Mouse (Mus musculus) limb, embryonic 12.5 days (tissue): Measurements from ENCODE around the gene Hpn. TPM values are rescaled to one million over a fixed set of nuclear protein-coding genes. Genes with fewer than 3 reads are reported as not detected.

Source experiments
- ATAC-seq: fragments of 200-750 bp; cut with Nextera tagmentation; 2 replicates; pipeline ENCODE4 v1.8.0; 2017; ENCODE audit warnings: low read depth, moderate TSS enrichment; ENCODE audit not compliant: insufficient number of reproducible peaks, insufficient read depth, low FRiP score, low TSS enrichment
- H3K27ac ChIP-seq: fragments of 300-500 bp; sonication (generic); 2 replicates; pipeline ENCODE4 v1.5.1; 2016; ENCODE audit warnings: mild to moderate bottlenecking, moderate library complexity
- H3K27me3 ChIP-seq: fragments of 300-500 bp; sonication (generic); 2 replicates; pipeline ENCODE4 v1.6.1; 2016; ENCODE audit warnings: mild to moderate bottlenecking, moderate library complexity
- H3K36me3 ChIP-seq: fragments of 300-500 bp; sonication (generic); 2 replicates; pipeline ENCODE4 v1.6.1; 2016; ENCODE audit warnings: mild to moderate bottlenecking, moderate library complexity
- H3K4me1 ChIP-seq: fragments of 300-500 bp; sonication (generic); replicated peaks from 2 replicates; pipeline ENCODE4 v1.6.1; 2016
- H3K4me2 ChIP-seq: fragments of 300-500 bp; sonication (generic); 2 replicates; pipeline ENCODE4 v1.6.1; 2016; ENCODE audit warnings: mild to moderate bottlenecking, moderate library complexity
- H3K4me3 ChIP-seq: fragments of 300-500 bp; sonication (generic); replicated peaks from 2 replicates; pipeline ENCODE4 v1.5.1; 2016; ENCODE audit warnings: mild to moderate bottlenecking
- H3K9ac ChIP-seq: fragments of 300-500 bp; sonication (generic); replicated peaks from 2 replicates; pipeline ENCODE4 v1.6.1; 2016; ENCODE audit warnings: mild to moderate bottlenecking, moderate library complexity
- H3K9me3 ChIP-seq: fragments of 300-500 bp; sonication (generic); 2 replicates; pipeline ENCODE4 v1.6.1; 2016; ENCODE audit warnings: mild to moderate bottlenecking, moderate library complexity
- WGBS: fragments of 180-500 bp; shearing (Covaris S2); methylation state at CpG from one replicate; pipeline ENCODE4 v1.1.7; 2016; 5-methylcytosine and 5-hydroxymethylcytosine counted together
- polyA plus RNA-seq: library from polyadenylated mRNA; unstranded; fragments of >200 nt; fragmentation: Nextera tagmentation; extraction: Ambion mirVana; gene quantifications from 2 replicates; pipeline ENCODE4 v1.2.1, GENCODE M21; 2016

Hpn gene
- polyA plus RNA-seq, 1 experiment from 2014 or later, result 3.6 TPM

DNA sequence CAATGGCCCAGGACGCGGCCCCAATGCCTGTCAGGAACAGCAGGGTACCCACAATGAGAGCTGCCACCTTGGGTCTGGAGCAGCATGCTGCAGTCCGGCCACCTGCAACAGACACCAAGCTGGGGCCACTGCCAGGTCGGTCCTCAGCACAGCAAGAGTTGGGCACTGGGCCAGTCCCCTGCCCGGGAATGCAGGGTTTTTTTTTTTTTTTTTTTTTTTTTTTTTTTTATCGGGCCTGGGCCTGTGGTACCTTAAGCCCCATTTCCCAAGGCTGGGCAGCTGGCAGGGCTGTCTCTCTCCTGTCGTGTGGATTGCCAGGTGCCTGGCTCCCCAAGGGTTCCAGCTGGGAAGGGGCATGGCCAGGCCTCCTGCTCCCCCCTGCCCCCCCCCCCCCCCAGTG lies 6.0 kb downstream of the Hpn start:
- Histone ChIP-seq H3K27ac (no peak overlapping the region), H3K4me2 (no peak overlapping the region), H3K36me3 (no peaks in the 10 kb centered on the region), H3K9me3 (no peaks in the 10 kb centered on the region), H3K9ac (no peak overlapping the region), H3K4me1 (no peaks in the 10 kb centered on the region), H3K27me3 (0 out of 2 replicates have a peak, but pooled peaks cover 8% of the 10 kb centered on the region), H3K4me3 (no peak overlapping the region)
- no peak for ATAC-seq
- 36% methylated on average over 6 of the region's 7 CpGs for WGBS

DNA sequence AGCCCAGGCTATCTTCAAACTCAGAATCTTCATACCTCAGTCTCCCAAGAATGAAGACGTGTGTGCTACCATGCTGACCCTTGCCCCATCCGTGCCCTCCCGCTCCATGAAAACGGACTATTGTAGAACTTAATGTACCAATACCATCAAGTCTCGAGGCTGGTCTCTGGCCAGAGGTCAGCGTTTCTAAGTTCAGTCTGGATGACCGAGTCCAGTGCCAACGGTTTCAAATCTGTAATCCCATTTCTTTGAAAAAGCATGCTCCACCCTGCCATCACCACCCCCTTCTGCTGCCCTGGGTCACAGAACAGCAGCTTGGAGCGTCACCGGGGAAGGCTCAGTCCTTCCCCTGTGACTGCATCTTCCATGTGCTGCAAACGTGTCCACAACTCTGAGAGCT lies 7.3 kb downstream of the Hpn start:
- Histone ChIP-seq H3K9me3 (no peaks in the 10 kb centered on the region), H3K36me3 (no peaks in the 10 kb centered on the region), H3K4me1 (no peaks in the 10 kb centered on the region), H3K4me3 (no peak overlapping the region), H3K4me2 (no peak overlapping the region), H3K27me3 (peaks cover 19% of the 10 kb centered on the region), H3K27ac (no peak overlapping the region), H3K9ac (no peak overlapping the region)
- no peak for ATAC-seq
- WGBS, result 88% methylated on average over 11 of the region's 11 CpGs

DNA sequence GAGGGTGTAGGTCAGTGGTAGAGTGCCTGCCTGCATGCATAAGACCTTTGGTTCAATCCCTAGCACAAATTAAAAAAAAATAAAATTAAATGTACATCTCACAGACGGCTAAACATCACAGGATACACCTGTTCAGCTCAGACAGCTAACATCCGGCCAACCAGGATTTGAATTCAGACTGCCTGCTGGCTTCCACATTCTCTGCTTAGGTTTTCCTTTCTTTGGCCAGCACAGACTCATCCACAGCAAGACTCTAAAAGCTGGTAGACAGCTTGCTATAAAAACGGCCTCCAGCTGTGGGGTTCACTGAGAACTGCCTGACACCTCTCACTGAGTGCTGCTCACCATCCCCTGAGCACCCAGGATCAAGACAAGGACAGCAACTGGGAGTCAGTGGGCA lies 8.9 kb downstream of the Hpn start:
- H3K9me3 ChIP-seq, result no peaks in the 10 kb centered on the region
- 53% methylated on average over 3 of the region's 3 CpGs for WGBS
- H3K27me3 ChIP-seq, result peaks cover 23% of the 10 kb centered on the region
- H3K36me3 ChIP-seq, result no peaks in the 10 kb centered on the region
- H3K27ac ChIP-seq, result no peak overlapping the region
- no peak overlapping the region for H3K9ac ChIP-seq
- no peaks in the 10 kb centered on the region for H3K4me1 ChIP-seq
- H3K4me3 ChIP-seq, result no peak overlapping the region
- H3K4me2 ChIP-seq, result no peak overlapping the region
- no peak for ATAC-seq

DNA sequence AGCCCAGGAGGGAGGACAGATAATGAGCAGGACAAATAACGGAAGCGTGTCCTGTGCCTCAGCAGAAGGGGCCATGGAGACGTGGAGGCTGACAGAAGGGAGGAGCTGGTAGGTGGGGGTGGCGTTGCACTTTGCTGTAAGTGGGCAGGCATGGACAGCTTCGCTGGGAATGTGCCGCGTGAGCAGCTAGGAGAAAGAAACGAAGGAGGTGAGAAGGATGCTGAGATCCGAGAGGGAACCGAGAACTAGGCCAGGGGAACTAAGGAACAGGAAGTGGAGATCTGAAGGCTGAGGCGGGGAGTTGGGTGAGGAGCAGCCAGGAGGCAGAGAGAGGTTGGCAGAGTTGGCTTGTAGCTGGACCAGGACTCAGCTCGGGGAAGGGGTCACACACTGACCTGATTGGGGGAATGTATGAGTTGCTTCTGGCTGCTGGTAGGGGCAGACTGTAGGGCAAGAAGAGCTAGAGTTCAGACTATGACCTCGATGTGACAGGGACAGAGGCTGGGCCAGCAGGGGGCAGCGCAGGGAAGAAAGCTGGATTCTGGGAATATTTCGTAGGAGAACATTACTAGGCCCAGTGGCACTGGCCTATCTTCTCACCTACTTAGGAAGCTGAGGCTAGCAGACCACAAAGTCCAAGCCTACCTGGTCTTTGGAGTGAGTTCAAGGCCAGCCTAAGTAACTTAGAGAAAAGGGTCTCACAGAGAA lies 9.9 kb downstream of the Hpn start:
- Histone ChIP-seq H3K4me1 (no peaks in the 10 kb centered on the region), H3K9me3 (no peaks in the 10 kb centered on the region), H3K27me3 (peaks cover 23% of the 10 kb centered on the region), H3K9ac (no peak overlapping the region), H3K4me2 (no peak overlapping the region), H3K27ac (no peak overlapping the region), H3K36me3 (no peaks in the 10 kb centered on the region), H3K4me3 (no peak overlapping the region)
- 59% methylated on average over 15 of the region's 15 CpGs for WGBS
- no peak for ATAC-seq

DNA sequence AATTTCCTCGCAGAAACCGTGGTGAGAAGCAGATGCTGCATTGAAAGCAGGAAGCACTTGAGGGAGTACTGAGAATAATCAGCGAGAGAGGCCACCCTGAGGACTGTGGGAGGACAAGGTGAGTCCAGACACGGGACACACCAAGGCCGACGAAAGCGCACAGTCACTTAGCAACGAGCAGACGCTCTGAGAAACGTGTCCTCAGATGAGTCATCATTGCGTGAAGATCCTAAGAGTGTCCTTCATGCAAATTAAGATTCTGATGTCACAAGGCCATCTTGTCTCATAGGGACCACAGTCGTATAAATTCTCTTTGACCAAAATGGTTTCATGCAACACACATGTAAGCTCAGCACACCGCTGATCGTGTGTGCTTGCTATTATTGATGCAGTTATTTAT lies 14.3 kb downstream of the Hpn start:
- peaks cover 23% of the 10 kb centered on the region for H3K27me3 ChIP-seq
- H3K36me3 ChIP-seq, result no peaks in the 10 kb centered on the region
- H3K9ac ChIP-seq, result no peak overlapping the region
- ATAC-seq, result no peak
- WGBS, result 87% methylated on average over 14 of the region's 14 CpGs
- H3K9me3 ChIP-seq, result no peaks in the 10 kb centered on the region
- no peak overlapping the region for H3K4me3 ChIP-seq
- no peak overlapping the region for H3K27ac ChIP-seq
- no peak overlapping the region for H3K4me2 ChIP-seq
- H3K4me1 ChIP-seq, result peaks cover 5% of the 10 kb centered on the region; the same call in 1 of the 2 replicates

DNA sequence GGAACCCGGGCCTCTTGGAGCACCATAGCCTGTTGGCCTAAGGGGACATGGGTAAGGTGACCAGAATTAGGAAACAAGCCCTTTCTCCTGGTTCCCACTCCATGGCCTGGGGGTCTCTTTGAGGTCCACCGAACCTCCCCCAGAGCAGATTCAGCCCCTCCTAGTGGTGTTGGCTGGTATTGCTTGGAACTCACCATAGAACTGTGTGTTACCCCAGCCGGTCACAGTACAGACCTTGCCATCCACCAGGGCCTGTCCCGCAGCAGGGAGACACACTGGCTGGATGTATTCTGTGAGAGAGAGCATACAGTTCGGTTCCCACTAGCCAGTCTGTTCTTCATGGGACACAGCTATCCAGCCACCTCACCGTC lies 15.5 kb downstream of the Hpn start:
- Histone ChIP-seq H3K4me1 (peaks cover 5% of the 10 kb centered on the region; the same call in 1 of the 2 replicates), H3K27ac (no peak overlapping the region), H3K9me3 (no peaks in the 10 kb centered on the region), H3K36me3 (no peaks in the 10 kb centered on the region), H3K9ac (no peak overlapping the region), H3K27me3 (peaks cover 18% of the 10 kb centered on the region), H3K4me3 (no peak overlapping the region), H3K4me2 (no peak overlapping the region)
- WGBS, result 85% methylated on average over 6 of the region's 6 CpGs
- no peak for ATAC-seq

DNA sequence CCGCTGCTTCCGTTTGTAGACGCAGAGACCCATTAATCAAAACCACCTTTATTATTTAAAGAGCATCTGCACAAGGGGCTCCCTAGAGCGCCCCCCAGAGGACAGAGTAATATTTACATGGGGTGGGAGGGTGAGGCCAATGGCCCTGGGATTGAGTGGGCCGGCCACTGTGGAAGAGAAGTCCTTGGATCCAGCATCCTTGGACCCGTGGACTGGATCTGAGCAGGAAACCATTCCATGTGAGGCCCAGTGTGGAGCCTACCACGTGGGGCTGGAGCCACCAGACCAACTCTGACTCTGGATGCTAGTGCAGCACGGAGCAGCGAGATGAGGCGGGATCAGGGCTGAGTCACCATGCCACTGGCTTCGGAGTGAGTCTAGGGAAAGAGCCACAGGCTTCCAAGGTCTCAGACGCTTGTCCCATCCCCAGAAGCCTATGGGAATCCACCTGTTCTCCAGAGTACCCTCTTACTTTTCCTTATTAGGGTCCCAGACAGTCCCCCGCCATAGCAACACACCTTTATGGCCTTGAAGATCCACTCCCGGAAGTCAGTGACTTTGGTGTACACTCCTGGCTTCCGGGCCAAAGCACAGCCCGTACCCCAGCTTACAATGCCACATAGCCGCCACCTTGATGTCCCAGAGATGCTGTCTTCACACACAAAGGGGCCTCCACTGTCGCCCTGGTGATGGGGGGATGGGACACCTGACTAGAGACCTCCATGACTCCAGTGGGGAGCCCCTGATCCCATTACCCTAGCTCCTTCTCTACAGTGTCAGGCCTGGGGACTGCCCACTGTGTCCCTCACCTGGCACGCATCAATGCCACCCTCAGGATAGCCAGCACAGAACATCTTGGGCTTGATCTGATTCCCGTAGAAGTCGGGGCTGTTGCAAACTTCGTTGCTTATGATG lies 16.1 kb downstream of the Hpn start:
- no peak for ATAC-seq
- peaks cover 15% of the 10 kb centered on the region for H3K27me3 ChIP-seq
- H3K4me2 ChIP-seq, result no peak overlapping the region
- H3K9me3 ChIP-seq, result no peaks in the 10 kb centered on the region
- no peaks in the 10 kb centered on the region for H3K36me3 ChIP-seq
- H3K9ac ChIP-seq, result no peak overlapping the region
- peaks cover 5% of the 10 kb centered on the region; the same call in 1 of the 2 replicates for H3K4me1 ChIP-seq
- no peak overlapping the region for H3K4me3 ChIP-seq
- WGBS, result 77% methylated on average over 22 of the region's 22 CpGs
- H3K27ac ChIP-seq, result no peak overlapping the region

DNA sequence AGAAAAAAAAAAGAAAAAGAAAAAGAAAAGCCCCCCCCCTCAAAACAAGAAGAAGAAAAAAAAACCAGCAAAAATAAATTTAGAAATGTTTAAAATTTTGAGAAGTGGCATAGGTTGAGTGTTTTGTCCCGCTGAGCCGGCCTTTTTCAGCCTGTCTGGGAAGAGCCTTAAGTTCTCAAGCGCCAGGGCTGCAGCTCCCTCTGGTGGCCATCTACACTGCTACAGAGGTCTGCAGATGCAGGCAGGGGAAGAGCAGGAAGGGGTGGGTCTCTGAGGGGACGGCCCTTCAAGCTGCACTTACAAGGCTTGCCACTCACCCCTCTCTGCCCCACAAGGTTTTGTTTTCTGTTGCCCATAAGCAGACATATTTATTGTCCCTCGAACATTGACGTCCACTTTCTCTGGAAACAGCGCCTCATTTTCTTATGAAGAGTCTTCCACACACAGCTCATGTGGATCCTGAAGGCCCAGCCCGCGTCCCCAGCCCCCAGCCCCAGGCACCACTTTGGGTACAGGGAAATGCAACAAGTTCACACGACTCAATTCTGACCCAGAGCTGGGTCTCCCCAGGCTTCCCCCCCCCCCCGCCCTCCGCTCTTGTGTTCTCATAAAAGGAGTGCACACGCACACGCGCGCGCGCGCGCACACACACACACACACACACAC lies 17.4 kb downstream of the Hpn start:
- peak; percentile 92 for ATAC-seq
- no peaks in the 10 kb centered on the region for H3K9me3 ChIP-seq
- H3K4me2 ChIP-seq, result peak overlapping the region; percentile 47
- peaks cover 3% of the 10 kb centered on the region for H3K27me3 ChIP-seq
- H3K27ac ChIP-seq, result peak overlapping the region; percentile 17; the same call in 1 of the 2 replicates
- H3K4me1 ChIP-seq, result peaks cover 5% of the 10 kb centered on the region; the same call in 1 of the 2 replicates
- H3K36me3 ChIP-seq, result no peaks in the 10 kb centered on the region
- H3K9ac ChIP-seq, result 0 out of 2 replicates have a peak overlapping the region, but pooled peaks have one; percentile 12
- 36% methylated on average over 20 of the region's 20 CpGs for WGBS
- peak overlapping the region; percentile 17 for H3K4me3 ChIP-seq

DNA sequence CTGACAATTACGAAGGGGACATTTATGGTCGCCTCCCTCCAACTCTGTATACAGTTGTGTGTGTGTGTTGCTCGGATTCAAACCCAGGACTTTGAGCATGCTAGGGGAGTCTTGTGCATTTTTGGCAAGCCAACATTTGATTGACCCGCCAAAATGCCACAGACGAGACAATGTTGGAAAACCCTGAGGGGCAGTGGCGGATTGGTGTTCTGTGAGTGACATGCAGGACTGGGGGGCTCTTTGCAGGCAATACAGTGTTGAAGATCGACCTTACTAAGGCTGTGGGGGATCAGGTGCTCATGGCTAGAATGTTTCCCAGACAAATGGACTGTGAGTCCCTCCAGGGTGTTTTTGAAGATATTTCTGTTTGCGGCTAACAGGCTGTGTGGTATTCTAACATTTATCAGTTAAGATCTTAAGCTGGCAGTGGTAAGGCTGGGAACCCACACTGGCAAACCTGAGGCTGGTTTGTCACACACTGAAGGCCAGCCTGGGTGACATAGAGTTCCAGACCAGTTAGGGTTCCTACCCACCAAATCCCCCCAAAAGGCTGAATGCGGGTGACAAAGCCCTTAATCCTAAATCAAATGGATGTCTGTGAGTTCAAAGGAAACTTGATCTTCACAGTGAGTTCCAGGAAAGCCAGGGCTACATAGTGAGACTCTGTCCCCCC lies 18.1 kb downstream of the Hpn start:
- ATAC-seq, result no peak
- Histone ChIP-seq H3K4me3 (no peak overlapping the region), H3K4me2 (no peak overlapping the region), H3K4me1 (peaks cover 5% of the 10 kb centered on the region; the same call in 1 of the 2 replicates), H3K9ac (no peak overlapping the region), H3K36me3 (no peaks in the 10 kb centered on the region), H3K27ac (no peak overlapping the region), H3K9me3 (no peaks in the 10 kb centered on the region), H3K27me3 (no peaks in the 10 kb centered on the region)
- WGBS, result 70% methylated on average over 9 of the region's 9 CpGs

DNA sequence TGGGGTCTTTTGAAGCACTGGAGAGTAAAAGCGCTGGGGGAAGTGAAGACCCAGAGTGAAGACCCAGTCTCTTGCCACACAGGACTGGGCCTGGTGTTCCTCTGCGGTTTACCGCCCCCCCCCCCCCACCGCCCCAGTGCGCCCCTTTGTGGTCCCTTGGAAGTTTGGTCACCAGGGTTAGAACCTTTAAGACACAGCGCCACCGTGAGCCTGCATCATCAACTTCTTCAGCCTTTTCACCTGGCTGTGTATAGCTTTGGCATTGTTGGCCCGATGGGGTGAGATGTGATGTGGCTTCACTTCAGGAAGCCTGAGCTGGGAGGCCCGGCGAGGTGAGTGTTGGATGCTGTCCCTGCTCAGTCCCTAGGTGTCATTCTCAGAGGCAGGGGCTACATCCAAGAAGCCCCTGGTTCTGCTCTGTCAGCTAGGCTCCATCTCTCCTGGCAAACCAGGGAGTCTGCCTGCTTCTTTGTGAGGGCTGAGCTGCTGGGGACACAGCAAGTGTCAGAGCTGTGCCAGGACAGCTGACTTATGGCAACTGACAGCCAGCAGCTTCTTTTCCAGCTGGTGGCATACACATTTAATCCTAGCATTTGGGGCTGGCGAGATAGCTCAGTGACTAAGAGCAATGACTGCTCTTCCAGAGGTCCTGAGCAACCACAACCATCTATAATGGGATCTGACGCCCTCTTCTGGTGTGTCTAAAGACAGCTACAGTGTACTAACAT lies 20.2 kb downstream of the Hpn start:
- peaks cover 5% of the 10 kb centered on the region; the same call in 1 of the 2 replicates for H3K4me1 ChIP-seq
- WGBS, result 24% methylated on average over 12 of the region's 12 CpGs
- H3K4me3 ChIP-seq, result no peak overlapping the region
- H3K27me3 ChIP-seq, result no peaks in the 10 kb centered on the region
- no peaks in the 10 kb centered on the region for H3K36me3 ChIP-seq
- ATAC-seq, result no peak
- no peak overlapping the region for H3K4me2 ChIP-seq
- H3K9ac ChIP-seq, result no peak overlapping the region; the same call in 1 of the 2 replicates
- no peaks in the 10 kb centered on the region for H3K9me3 ChIP-seq
- H3K27ac ChIP-seq, result no peak overlapping the region
